Comparison of ENCODE assay signal across 8 mouse cellular contexts in the genomic region with DNA sequence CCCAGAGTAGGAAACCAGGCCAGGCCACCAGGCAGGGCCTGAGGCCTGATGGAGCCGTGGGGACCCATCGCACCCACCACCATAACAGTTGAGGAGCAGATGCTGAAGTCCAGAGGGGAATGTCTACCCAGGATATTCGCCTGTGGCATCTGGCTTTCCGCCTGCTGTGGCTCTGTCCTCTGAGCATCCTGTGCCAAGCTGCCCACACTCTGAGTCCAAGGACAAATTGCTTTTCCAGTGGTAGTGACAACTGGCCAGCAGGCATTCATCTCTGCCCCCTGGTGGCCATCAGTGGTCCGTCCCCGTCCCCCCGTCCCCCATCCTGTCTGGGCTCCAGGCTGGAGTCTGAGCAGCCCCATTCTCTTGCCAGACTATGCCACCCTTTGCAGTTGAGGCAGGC. TPM values are rescaled to one million over a fixed set of nuclear protein-coding genes. Genes with fewer than 3 reads are reported as not detected.
DNase-seq lines count a peak whose midpoint lies in the region; ATAC-seq and TF ChIP-seq lines count a peak whose summit lies in the region.

No protein-coding gene starts in this region.

- H3K9ac ChIP-seq in heart, embryonic 15.5 days: no peak overlapping the region
- no peak overlapping the region for H3K9ac ChIP-seq in neural tube, embryonic 14.5 days (replicated peaks; ENCODE audit: low read depth, low read length)

- H3K36me3 ChIP-seq in heart, embryonic 15.5 days: peaks cover 11% of the 10 kb centered on the region; the same call in 1 of the 2 replicates
- no peaks in the 10 kb centered on the region for H3K36me3 ChIP-seq in neural tube, embryonic 14.5 days (ENCODE audit: control insufficient read depth, insufficient read depth, low read length)

- DNase-seq in left cerebral cortex, adult 2 months (ENCODE audit: extremely low spot score in 1 of 2, low spot score in 2 of 2): peak; percentile 56 to 57
- DNase-seq in left cerebral cortex, adult 8-10 months (ENCODE audit: low spot score in 2 of 2): no peak
- DNase-seq in R1 (ENCODE audit: low read depth, low spot score): peak; percentile 38
- DNase-seq in cerebellum, postnatal 4 days (ENCODE audit: low spot score in 2 of 2): peak; percentile 55 to 69
- peak; percentile 58 to 76 for DNase-seq in left cerebral cortex, postnatal 14 days (ENCODE audit: low spot score in 2 of 2)
- no peak for DNase-seq in natural killer cell, adult 2 months (ENCODE audit: low spot score in 2 of 2)

- TF ChIP-seq CTCF in left cerebral cortex, adult 2 months (IDR thresholded peaks at IDR 0.05): peak; percentile 75

- H3K4me3 ChIP-seq in left cerebral cortex, adult 2 months: no peak overlapping the region
- H3K4me3 ChIP-seq in heart, embryonic 15.5 days: no peak overlapping the region
- no peak overlapping the region for H3K4me3 ChIP-seq in neural tube, embryonic 14.5 days (ENCODE audit: low read depth, low read length)

- peaks cover 15% of the 10 kb centered on the region for H3K4me1 ChIP-seq in heart, embryonic 15.5 days (replicated peaks)
- H3K4me1 ChIP-seq in neural tube, embryonic 14.5 days (ENCODE audit: control insufficient read depth, insufficient read depth, low read length): peaks cover 18% of the 10 kb centered on the region

- no peak overlapping the region for H3K4me2 ChIP-seq in heart, embryonic 15.5 days
- no peak overlapping the region for H3K4me2 ChIP-seq in neural tube, embryonic 14.5 days (ENCODE audit: low read depth, low read length)

- 65% methylated on average over 7 of the region's 7 CpGs for WGBS in heart, embryonic 15.5 days
- 53% methylated on average over 7 of the region's 7 CpGs for WGBS in neural tube, embryonic 14.5 days

- no peaks in the 10 kb centered on the region for H3K27me3 ChIP-seq in heart, embryonic 15.5 days
- no peaks in the 10 kb centered on the region for H3K27me3 ChIP-seq in neural tube, embryonic 14.5 days (ENCODE audit: control insufficient read depth, insufficient read depth, low read length)

- intact Hi-C loops in left cerebral cortex, adult 2 months (cut with DNase I): loop anchor here (1.0 to 2.0 kb wide), 2 partner anchors 104 to 109 kb away; no protein-coding TSS in a partner anchor
- intact Hi-C loops in left cerebral cortex, postnatal 14 days (cut with DNase I): loop anchor here (1.0 kb wide), 1 partner anchor 107 kb away; no protein-coding TSS in a partner anchor

- H3K9me3 ChIP-seq in heart, embryonic 15.5 days (replicated peaks): no peaks in the 10 kb centered on the region
- H3K9me3 ChIP-seq in neural tube, embryonic 14.5 days (ENCODE audit: control insufficient read depth, low read length): no peaks in the 10 kb centered on the region

- peak; percentile 53 for ATAC-seq in heart, embryonic 15.5 days (replicated peaks; ENCODE audit: insufficient number of reproducible peaks, insufficient read depth, low FRiP score, low read depth)
- peak; percentile 21; the same call in 1 of the 2 replicates for ATAC-seq in neural tube, embryonic 14.5 days (ENCODE audit: low read depth)

- no peak overlapping the region; the same call in 1 of the 2 replicates for H3K27ac ChIP-seq in left cerebral cortex, adult 2 months
- H3K27ac ChIP-seq in heart, embryonic 15.5 days: no peak overlapping the region
- no peak overlapping the region for H3K27ac ChIP-seq in neural tube, embryonic 14.5 days (ENCODE audit: low read depth, low read length)

RNA-seq across cellular contexts. Expression of a gene that starts 23.0 kb away (rescaled TPM):
- total RNA-seq in left cerebral cortex, adult 2 months (2021): 1 to 10 TPM; 8.3 to 8.9 TPM
- total RNA-seq in left cerebral cortex, adult 8-10 months (2022): 1 to 10 TPM; 5.3 to 7.6 (median 7.3) TPM
- 8.7 and 12.4 TPM in 2 replicates for polyA plus RNA-seq in heart, embryonic 15.5 days (2015; fragmentation: Nextera tagmentation; extraction: Ambion mirVana)
- total RNA-seq in left cerebral cortex, postnatal 14 days (2021): 1 to 10 TPM; 3.2 to 4.5 TPM
- 3.6 and 5.9 TPM in 2 replicates for polyA plus RNA-seq in neural tube, embryonic 14.5 days (2014; fragmentation: Nextera tagmentation; extraction: Ambion mirVana)

Comparison
In these comparisons a context has a peak if more than half of its experiments do, and no peak if none do; other contexts are left out.
1. DNase-seq: peak in left cerebral cortex, adult 2 months (2 of 2), R1 (single experiment), cerebellum, postnatal 4 days (2 of 2) and left cerebral cortex, postnatal 14 days (2 of 2); none in left cerebral cortex, adult 8-10 months (0 of 2) and natural killer cell, adult 2 months (0 of 2).